Mouse (Mus musculus): ENCODE results near the gene Vldlr. TPM values are rescaled to one million over a fixed set of nuclear protein-coding genes. Genes with fewer than 3 reads are reported as not detected.

The Vldlr gene
- polyA plus RNA-seq (2017; shearing (Covaris generic)), result 0.07 TPM

DNA sequence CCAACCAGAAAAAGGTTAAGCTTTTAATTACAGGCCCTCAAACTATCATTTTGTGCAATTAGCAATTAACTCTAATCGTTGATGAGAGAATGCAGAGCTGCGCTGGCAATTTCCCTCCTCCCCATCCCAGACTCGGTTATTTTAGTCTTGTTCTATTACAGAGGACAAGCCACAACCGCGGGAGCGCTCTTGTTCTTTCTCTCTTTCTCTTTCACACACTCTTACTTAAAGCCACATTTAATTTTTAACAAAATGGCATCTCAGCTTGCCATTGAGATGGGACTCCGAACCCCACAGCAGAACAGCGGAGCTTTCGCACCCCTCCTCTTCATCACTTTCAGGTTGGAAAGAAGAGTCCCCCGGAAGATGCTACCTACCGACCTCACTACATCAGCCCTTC, at the start of gene Vldlr:
TSS of gene Vldlr (plus strand) at position 167 of the 400 bp plus-strand sequence.

Other genes starting within 250 kb of the Vldlr start
- gene Kcnv2, start 106.1 kb downstream of the Vldlr start, polyA plus RNA-seq (2017; shearing (Covaris generic)), result not detected
- 71.2 TPM for gene Pum3, start 213.3 kb downstream of the Vldlr start, polyA plus RNA-seq (2017; shearing (Covaris generic))

Measured in naive thymus-derived CD4-positive, alpha-beta T cell, adult 5 months (primary cell).